Mouse (Mus musculus): Measurements from ENCODE around the gene Gm45713.
"Not testable (repeated sequence)": the region's sequence is repeated elsewhere in the genome, so short reads cannot be mapped to it uniquely, and the experiment has no call there.

The Gm45713 gene

DNA sequence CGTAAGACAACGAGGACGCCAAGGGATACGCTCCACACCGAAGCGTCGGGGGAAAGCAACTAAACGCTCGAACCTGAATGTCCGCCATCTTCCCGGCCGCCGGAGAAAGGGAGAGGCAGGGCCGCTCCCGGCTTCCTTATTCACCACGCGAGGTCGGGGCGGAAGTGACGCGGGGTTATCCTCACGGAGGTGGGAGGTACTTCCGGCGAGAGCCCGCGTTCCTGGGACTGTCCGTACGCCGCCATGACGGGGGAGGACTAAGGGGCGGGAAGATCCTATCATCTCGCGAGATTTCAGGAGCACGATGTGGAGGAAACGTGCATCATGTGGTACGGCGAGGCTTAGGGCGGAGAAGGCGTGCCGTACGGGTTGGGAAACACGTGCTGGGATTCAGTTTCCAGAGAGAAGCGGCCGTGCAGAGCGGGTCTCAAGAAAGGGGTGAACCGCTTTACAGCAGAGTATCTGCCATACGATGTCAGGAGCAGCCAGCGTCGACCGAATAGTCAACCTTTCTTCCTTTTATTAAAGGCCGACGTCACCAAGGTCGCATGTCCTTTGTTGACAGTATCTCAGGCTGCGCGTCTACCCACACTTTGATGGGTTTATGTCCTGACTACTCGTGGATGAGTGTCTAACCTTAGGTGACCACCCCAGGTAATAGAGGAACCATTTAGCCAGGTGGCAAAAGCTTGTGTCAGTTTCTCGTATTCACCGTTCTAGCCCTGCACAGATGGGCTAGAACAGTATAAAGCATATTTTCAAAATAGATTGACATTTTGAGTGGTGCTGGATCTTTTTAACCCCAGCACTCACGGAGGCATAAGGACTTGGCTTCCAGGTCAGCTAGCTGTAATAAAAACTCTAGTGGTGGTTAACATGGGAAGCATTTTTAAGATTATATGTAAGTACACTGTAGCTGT is 11.5 kb downstream of the Gm45713 start, which contains the start of gene Rps11:
Gene Rps11 (minus strand): TSS at position 216 of the 920 bp plus-strand sequence.
- DNase-seq (ENCODE audit: low spot score in 2 of 2) = peak; percentile 99

DNA sequence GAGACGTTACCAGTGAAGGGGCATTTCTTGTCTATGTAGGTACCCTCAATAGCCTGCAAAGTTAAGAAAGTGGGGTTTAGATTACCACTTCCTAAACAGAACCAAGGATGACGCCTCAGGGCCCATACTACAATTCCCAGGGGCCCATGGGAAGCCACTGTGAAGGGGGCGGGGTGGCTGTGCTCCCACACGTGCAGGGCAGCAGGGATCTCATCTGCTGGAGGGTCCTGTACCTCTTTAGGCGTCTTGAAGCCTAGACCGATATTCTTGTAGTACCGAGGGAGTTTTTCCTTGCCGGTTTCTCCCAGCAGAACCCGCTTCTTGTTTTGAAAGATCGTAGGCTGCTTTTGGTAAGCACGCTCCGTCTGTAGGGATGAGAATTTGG is 12.9 kb downstream of the Gm45713 start:
- DNase-seq (ENCODE audit: low spot score in 2 of 2) = peak; percentile 68 to 74

DNA sequence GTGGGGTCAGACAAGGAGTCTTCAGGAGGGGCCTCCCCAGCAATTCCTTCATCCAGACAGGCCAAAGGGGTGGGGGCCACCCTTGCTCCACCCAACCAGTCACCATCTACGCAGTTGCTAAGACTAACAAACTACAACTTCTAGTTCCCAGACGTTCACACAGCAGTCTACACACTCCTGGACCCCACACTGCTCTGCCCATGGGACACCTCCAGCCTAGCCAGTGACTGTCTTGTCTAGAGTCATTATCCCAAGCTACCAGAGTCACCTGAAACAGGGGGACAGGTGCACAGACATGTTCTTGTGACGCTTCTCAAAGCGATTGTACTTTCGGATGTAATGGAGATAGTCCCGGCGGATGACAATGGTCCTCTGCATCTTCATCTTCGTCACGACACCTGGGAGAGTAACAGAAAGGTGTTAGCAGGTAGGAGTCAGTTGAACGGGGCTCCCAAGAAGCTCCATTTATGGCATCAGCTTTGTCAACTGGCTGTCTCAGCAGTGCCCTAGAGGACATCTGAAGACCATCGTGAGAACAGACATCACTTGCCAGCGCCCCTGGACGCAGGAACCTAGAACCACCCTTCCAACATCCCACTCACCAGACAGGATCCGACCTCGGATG is 13.4 kb downstream of the Gm45713 start:
- no peak for DNase-seq (ENCODE audit: low spot score in 2 of 2)

DNA sequence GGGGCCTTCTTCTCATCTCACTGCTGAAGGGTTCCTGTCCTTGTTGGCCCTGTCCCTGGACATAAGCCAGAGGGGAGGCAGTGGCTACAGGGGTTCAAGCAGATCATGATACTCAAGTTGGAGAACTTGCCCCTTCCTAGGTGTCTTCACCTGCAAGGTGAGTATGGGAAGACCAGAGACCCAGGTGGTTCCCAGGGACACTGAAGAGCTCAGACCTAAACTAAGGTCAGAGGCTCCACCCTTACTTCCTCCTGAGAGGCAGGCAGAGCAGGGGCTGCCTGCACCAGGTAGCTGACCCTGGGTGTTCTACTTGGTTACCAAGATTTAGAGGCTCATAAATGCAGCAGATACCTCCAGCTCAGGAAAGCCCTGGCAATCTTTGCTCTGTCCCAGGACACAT is 14.1 kb downstream of the Gm45713 start:
- peak; percentile 46 to 52 for DNase-seq (ENCODE audit: low spot score in 2 of 2)

DNA sequence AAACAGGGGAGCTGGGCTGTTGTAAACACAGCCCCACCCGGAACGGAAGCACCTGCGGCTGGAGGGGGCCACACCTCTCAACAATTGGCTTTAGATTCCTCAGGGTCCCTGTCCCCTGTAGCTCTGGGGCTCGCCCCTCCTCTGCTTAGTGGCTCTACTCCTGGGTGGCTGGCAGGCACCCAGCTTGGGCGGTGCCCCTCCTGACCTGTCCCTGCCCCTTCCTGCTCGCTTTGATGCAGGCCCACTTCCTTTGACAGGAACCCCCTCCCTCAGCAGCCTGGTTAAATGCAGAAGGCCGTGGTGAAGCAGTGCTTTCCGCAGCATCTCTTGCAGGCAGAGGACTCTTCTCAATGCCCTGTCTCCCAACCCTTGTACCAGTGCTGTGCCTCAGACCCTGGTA is 14.6 kb downstream of the Gm45713 start:
- DNase-seq (ENCODE audit: low spot score in 2 of 2) = peak; percentile 94 to 96

DNA sequence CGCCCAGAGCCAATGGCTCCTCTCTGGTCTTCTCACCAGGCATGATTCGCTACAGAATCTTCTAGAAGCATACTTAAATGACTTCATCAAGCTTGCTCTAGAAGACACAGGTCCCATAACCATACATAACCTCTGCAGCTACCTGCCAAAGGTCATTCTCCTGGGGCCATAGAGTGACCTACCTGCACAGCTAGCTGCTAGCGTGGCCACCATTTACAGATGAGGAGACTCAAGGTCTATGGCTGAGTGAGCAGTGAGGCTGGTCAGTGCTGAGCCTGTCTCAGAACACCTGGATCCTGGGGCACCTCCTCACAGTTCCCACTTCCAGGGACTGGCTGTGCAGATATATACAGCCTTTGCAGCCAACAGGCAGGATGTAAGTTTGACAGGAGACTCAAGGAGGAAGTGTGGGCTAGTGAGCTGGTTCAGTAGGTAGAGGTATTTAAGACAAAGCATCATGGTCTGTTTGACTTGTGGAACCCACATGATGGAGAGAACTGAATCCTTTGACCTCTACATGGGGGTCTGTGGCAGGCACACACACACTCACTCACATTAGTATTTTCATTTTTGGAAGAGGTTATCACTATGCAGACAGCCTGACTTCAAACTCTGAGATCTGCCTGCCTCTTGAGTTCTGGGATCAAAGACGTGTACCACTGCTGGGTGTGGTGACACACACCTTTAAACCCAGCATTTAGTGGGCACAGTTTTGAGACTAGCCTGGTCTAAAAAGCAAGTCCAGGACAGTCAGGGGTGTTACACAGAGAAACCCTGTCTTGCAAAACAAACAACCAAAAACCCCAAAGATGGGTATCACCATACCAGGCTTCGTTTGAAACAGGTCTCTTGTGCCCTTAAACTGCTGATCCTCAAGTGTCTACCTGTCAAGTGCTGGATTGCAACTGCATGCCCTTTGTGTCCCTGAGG is 16.0 kb downstream of the Gm45713 start:
- DNase-seq (ENCODE audit: low spot score in 2 of 2) = peak; percentile 65 to 67

DNA sequence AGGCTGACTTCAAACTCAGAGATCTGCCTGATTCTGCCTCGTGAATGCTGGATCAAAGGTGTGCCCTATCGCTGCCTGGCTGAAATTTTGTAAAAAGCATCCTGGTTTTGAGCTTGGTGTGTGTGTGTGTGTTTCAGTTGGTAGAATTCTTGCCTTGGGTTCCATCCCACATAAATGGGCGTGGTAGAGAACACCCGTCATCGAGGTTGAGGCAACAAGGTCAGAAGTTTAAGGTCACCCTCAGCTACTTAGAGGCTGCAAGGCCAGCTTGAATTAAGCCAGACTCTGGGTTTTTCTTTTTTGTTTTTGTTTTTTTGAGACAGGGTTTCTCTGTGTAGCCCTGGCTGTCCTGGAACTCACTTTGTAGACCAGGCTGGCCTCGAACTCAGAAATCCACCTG is 17.7 kb downstream of the Gm45713 start:
- no peak for DNase-seq (ENCODE audit: low spot score in 2 of 2)

DNA sequence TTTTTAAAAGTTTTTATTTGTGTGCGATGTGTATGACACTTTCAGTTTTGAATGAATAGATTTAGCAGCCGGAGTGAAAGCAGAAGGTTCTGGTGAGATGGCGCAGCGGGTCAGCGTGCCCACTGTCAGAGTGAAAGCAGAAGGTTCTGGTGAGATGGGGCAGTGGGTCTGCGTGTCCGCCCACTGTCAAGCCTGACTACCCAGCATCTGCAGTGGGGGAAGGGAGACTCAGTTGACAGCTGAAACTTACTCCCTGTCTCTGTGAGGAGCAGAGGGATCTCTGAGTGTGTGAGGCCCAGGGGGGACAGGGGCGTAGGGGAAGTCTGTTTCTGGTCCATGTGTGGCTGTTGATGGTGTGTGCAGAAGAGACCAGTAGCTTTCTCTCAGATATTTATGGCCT is 18.5 kb downstream of the Gm45713 start:
- peak; percentile 64 to 71 for DNase-seq (ENCODE audit: low spot score in 2 of 2)

DNA sequence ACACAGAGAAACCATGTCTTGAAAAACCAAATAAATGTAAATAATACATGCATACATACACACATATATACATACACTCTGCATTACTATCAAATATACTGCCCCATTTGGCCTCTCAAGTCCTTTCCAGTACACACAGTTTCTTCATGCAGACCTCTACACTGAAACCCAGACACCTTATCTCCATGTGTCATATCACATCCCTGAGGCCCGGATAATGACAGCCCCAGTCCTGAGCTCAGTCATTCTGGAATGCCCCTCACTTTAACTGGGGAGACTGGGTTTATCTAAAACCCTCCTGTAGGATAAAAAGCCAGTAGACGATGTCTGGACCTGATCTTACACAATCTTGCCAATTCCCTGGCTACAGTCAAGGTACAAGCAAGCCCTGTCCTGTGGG is 22.6 kb downstream of the Gm45713 start:
- no peak for DNase-seq (ENCODE audit: low spot score in 2 of 2)

DNA sequence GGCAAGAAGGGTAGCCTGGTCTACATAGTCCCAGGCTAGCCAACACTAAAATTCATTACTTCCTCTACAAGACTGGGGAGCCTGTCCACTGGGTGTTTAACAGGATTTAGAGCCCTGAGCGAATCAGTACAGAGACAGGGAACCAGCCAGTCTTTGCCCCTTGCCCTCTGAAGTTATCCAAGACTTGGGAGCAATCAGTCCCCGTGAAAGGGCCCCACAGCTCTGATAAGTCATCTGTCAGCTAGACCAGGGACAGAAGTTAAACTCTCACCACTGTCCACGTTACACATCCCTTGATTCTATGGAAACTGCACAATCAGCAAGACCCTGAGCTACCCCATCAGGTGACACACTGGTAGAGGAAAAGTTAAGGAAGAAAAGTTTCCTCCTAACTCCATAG is 23.5 kb downstream of the Gm45713 start:
- DNase-seq (ENCODE audit: low spot score in 2 of 2) = no peak

DNA sequence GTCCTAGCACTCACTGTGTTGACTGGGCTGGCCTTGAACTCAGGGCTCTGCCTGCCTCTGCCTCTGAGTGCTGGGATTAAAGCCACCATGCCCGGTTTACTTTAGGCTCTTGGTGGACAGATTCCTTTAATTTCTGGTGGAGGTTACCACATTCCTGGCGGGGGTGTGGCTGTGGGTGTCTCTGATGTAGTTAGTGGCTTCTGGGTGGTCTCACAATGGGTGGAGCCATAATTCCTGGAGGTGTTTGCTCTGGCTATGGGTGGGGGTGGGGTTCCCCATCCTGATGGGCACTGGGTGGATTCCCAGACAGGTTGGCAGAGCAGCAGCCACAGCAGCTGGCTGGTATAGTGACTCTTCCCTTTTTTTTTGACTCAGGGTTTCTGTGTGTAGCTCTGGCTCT is 24.1 kb downstream of the Gm45713 start:
- DNase-seq (ENCODE audit: low spot score in 2 of 2) = no peak

DNA sequence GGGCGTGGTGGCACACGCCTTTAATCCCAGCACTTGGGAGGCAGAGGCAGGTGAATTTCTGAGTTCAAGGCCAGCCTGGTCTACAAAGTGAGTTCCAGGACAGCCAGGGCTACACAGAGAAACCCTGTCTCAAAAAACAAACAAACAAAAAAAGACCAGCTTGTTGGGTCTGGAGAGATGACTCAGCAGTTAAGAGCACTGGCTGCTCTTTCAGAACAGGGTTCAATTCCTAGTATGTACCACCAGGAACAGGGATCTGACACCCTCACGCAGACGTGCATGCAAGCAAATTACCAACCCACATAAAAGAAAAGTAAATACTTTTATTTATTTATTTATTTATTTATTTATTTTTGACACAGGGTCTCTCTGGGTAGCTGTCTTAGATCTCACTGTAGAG is 25.9 kb downstream of the Gm45713 start:
- not testable (repeated sequence) for DNase-seq (ENCODE audit: low spot score in 2 of 2)

DNA sequence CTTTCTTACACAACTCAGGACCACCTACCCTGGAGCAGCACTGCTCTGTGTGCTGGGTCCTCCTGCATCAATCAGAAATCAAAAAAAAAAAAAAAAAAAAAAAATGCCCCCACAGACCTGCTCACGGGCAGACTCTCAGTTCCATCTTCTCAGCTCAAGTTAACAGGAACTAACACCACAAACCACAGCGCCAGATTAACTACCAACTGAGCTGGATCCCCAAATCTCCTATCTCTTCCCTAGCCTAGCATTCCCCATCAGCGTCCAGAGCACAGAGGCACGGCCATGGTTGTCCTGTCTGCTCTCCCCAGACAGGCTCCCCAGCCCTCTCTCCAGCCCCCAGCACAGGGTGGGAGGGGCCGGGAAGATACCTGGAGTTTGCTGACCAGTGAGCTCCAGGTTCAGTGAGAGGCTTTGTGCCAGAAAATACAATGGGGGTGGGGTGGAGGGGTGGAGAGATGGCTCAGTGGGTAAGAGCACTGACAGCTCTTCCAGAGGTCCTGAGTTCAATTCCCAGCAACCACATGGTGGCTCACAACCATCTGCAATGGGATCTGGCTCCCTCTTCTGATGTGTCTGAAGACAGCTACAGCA is 28.9 kb downstream of the Gm45713 start:
- no peak for DNase-seq (ENCODE audit: low spot score in 2 of 2)

DNA sequence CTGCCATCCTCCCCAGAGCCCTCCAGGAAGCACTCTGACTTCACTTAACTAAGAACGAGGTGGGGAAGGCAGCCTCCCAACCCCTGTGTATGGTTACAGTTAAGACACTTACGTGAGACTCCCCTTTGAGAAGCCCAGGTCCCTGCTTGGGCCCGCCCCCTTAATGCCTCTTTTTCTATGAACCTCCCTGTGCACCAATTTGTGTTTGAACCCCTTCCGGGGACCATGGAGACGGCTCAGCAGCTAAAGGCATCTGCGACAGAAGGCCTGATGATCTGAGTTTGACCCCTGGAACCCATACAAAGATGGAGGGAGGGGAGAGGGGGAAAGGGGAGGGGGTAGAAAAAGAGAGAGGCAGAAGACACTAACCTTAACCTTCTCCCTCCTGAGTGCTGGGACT is 29.6 kb downstream of the Gm45713 start:
- DNase-seq (ENCODE audit: low spot score in 2 of 2) = no peak

DNA sequence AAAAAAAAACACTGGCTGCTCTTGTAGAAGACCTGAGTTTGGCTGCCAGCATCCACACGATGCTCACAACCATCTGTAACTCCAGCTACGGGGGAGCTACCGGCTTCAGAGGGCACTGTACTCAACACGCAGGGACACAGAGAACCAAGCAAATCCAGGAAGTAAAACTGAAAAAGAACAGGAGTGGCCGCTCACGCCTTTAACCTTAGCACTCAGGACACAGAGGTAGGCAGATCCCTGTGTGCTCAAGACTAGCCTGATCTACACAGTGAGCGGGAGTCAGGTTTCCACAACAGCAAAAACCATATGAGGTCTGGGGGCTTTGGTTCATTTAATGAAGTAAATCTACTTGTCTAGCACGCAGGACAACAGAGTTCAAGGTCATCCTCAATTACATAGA is 30.5 kb downstream of the Gm45713 start:
- DNase-seq (ENCODE audit: low spot score in 2 of 2) = no peak

DNA sequence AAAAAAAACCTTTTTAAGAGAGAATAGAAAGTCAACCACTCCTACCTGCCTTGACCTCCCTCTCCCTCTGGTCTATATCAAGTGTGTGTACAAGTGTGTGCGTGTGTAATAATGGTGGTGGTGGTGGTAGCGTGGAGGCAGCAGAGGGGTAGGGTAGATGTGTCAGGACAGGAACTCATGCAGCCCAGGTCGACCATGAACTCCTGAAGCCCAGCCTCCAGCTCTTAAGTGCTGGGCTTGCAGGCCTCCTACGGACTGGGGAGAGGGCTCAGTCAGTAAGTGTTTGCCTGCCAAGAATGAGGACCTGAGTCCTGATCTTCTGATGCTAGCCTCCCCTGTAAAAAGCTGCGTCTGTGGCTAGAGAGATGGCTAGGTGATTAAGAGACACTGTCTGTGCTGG is 31.1 kb downstream of the Gm45713 start:
- DNase-seq (ENCODE audit: low spot score in 2 of 2) = no peak

DNA sequence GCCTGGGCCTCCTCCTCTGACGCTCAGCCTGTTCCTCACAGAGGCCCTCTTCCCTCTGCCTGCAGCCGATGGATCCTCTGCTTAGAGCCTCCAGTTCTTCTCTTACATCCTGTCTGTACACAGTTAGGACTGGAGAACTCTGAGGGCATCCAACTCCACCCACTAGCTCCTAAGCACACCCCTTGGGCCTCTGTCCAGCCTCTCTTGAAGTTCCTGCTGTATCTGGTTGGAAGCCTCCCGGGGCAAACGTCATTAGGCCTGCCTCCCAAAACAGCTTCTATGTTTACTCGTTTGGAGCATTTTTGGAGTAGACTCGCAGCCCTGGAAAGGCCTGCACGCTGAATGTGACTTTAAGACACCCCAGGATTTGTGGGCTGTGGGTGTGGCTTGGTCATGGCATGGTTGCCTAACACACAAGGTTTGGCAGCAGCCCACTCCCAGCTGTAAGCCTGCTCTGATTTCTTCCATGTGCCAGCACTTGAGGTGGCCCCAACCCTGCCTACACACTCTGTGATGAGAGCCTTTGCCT is 32.3 kb downstream of the Gm45713 start, which contains the start of gene Fcgrt:
Gene Fcgrt (minus strand): TSS at position 200 of the 529 bp plus-strand sequence.
- DNase-seq (ENCODE audit: low spot score in 2 of 2) = peak; percentile 58 to 60

DNA sequence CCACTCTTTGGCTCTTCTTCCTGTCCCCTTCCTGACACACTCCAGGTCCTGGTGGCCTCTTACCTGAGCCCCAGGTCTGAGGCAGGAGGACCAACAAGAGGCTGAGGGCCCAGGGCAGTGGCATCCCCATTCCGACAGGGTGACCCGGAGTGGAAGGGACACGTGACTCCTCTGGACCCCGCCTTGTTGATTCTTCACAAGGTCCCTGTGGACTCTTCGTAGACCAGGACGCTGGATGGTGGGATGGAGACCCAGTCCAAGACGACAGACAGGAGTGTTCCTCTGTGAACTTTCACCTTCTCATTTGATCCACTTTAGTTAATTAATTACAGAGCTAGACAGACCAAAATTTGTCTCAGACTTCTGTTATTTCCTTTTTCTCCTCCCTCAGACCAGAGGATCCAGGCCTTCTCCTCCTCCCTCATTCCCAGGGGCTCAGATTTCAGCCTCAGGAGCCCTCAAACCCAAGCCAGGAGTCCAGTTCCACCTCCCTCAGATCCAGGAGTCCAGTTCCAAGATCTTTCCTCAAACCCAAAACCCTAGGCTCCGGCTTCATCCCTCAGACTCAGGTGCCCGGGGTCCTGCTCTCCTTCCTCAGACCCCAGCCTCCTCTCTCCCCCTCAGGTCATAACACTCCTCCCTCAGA is 33.0 kb downstream of the Gm45713 start:
- no peak for DNase-seq (ENCODE audit: low spot score in 2 of 2)

DNA sequence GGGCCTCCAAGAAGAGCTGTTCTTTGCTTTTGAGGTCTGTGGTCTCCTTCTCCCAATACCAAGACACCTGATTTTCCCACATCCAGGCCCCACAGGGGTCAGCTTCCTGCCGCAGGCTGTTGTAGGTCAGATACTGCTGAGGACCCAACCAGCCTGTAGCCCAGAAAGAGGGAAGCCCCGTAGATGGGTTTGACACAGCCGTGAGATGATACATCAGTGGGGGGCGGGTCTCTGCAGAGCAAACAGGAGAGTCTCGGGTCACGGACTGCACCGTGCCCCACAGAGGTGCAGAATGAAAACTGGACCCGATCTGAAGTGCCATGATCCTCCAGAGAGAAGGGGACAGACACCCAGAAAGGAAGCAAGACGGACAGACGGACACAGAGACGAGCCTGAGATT is 33.6 kb downstream of the Gm45713 start:
- DNase-seq (ENCODE audit: low spot score in 2 of 2) = no peak

DNA sequence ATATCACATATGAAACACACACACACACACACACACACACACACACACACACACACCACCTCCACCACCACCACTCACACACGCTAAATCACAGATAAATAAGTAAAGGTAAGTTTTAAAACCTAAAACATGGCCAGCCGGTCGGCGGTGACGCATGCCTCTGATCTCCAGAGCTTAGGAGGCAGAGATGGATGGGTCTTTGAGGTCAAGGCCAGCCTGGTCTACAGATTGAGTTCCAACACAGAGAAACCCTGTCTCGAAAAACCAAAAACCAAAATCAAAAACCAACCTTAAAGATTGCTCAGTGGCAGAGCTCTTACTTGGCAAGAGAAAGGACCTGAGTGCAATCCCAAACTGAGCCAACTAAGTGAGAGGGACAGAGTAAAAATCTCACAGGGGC is 36.0 kb downstream of the Gm45713 start:
- DNase-seq (ENCODE audit: low spot score in 2 of 2) = no peak
